Mouse (Mus musculus) B cell, adult (primary cell): Measurements from ENCODE around the gene Akap1. TPM values are rescaled to one million over a fixed set of nuclear protein-coding genes. Genes with fewer than 3 reads are reported as not detected.

Source experiments
- total RNA-seq: library from RNA; stranded (reverse); gene quantifications from 4 replicates; pipeline ENCODE4 v1.2.4, GENCODE M21; 2023; ENCODE audit not compliant: inconsistent age

Gene Akap1
- 0.63 to 1.3 TPM (median 0.87 TPM) in 4 replicates for total RNA-seq

GRCm38 (mm10) chr11:88864458-88865197 is at the start of gene Akap1:
TSS of gene Akap1 (minus strand) at chr11:88864586.

Other genes starting within 250 kb of the Akap1 start
- 135 to 166 TPM (median 147 TPM) in 4 replicates for gene Msi2, start 146.1 kb downstream of the Akap1 start, total RNA-seq
- 78.3 to 89.3 TPM (median 87.1 TPM) in 4 replicates for gene Scpep1, start 90.9 kb upstream of the Akap1 start, total RNA-seq
- gene Elobl, start 102.3 kb upstream of the Akap1 start, total RNA-seq, result not detected in 4 replicates
- gene Coil, start 105.7 kb upstream of the Akap1 start, total RNA-seq, result 12.1 to 15.2 TPM (median 13.6 TPM) in 4 replicates
- 191 to 204 TPM (median 196 TPM) in 4 replicates for gene Trim25, start 134.8 kb upstream of the Akap1 start, total RNA-seq
- gene Dgke, start 202.3 kb upstream of the Akap1 start, total RNA-seq, result 14.0 to 14.9 TPM (median 14.1 TPM) in 4 replicates
- gene Gm525, start 209.3 kb upstream of the Akap1 start, total RNA-seq, result not detected in 4 replicates